19 mouse cellular contexts compared by ENCODE assay signal in genomic region chr12:11020571-11021545, GRCm38 (mm10).
A peak's percentile ranks its signal among the peaks of the same experiment; 100 is the strongest.
DNase-seq lines count a peak whose midpoint lies in the region; ATAC-seq and TF ChIP-seq lines count a peak whose summit lies in the region.
"Had no signal": no experiment of that assay in that cellular context is flagged by ENCODE, and none has a peak within 500 bp of the region (broad histone marks: within the 10 kb centered on the region; RNA-seq: fewer than 3 reads in every experiment).

No protein-coding gene starts in this region.

- no peak for TF ChIP-seq CTCF in intestine, postnatal 0 days (IDR thresholded peaks at IDR 0.05; ENCODE audit: low read depth)

- DNase-seq in cerebellum, postnatal 10 days: peak; percentile 11 to 40
- no peak for DNase-seq in cerebellum, adult 11 months
- DNase-seq in intestine, embryonic 14.5 days (ENCODE audit: low spot score): peak; percentile 49
- DNase-seq in lung, adult 18-20 months: no peak
- DNase-seq in kidney, postnatal 4 days: peak; percentile 46 to 55
- DNase-seq in layer of hippocampus, adult 9-10 months (ENCODE audit: low spot score): no peak
- DNase-seq: cerebellum, adult 11-12 months; gastrocnemius, adult 2 months; heart, postnatal 14 days; layer of hippocampus, postnatal 36 days; left cerebral cortex, postnatal 4 days; thymus, adult 2 months had no signal

- H3K4me1 ChIP-seq in intestine, embryonic 14.5 days (replicated peaks; ENCODE audit: control insufficient read depth, insufficient read depth, low read length): no peaks in the 10 kb centered on the region
- no peaks in the 10 kb centered on the region for H3K4me1 ChIP-seq in intestine, postnatal 0 days (replicated peaks; ENCODE audit: control insufficient read depth, insufficient read depth, low read length)
- H3K4me1 ChIP-seq in lung, embryonic 15.5 days: peaks cover 5% of the 10 kb centered on the region; the same call in 1 of the 2 replicates

- no peak overlapping the region for H3K27ac ChIP-seq in intestine, embryonic 14.5 days (ENCODE audit: low read depth)
- no peak overlapping the region for H3K27ac ChIP-seq in intestine, postnatal 0 days (ENCODE audit: low read depth, low read length)
- no peak overlapping the region for H3K27ac ChIP-seq in lung, embryonic 15.5 days
- H3K27ac ChIP-seq: gastrocnemius, adult 2 months had no signal

- no peak overlapping the region for H3K9ac ChIP-seq in intestine, embryonic 14.5 days (ENCODE audit: low read length)
- no peak overlapping the region for H3K9ac ChIP-seq in intestine, postnatal 0 days (ENCODE audit: low read depth, low read length)
- H3K9ac ChIP-seq in lung, embryonic 15.5 days: no peak overlapping the region

- WGBS in intestine, embryonic 14.5 days: 71% methylated on average over 11 of the region's 11 CpGs
- 62% methylated on average over 11 of the region's 11 CpGs for WGBS in intestine, postnatal 0 days
- 50% methylated on average over 11 of the region's 11 CpGs for WGBS in lung, embryonic 15.5 days

- H3K4me2 ChIP-seq in intestine, embryonic 14.5 days (ENCODE audit: low read length): no peak overlapping the region
- no peak overlapping the region for H3K4me2 ChIP-seq in intestine, postnatal 0 days (replicated peaks; ENCODE audit: low read depth)
- no peak overlapping the region for H3K4me2 ChIP-seq in lung, embryonic 15.5 days
- H3K4me2 ChIP-seq: midbrain, embryonic 11.5 days had no signal

- H3K36me3 ChIP-seq in intestine, embryonic 14.5 days (ENCODE audit: control insufficient read depth, insufficient read depth, low read length): no peaks in the 10 kb centered on the region
- no peaks in the 10 kb centered on the region for H3K36me3 ChIP-seq in intestine, postnatal 0 days (ENCODE audit: control insufficient read depth, insufficient read depth)
- H3K36me3 ChIP-seq in lung, embryonic 15.5 days: no peaks in the 10 kb centered on the region

- H3K27me3 ChIP-seq in intestine, embryonic 14.5 days (replicated peaks; ENCODE audit: control insufficient read depth, insufficient read depth, low read length): no peaks in the 10 kb centered on the region
- no peaks in the 10 kb centered on the region for H3K27me3 ChIP-seq in intestine, postnatal 0 days (replicated peaks; ENCODE audit: control insufficient read depth, insufficient read depth, low read length)
- H3K27me3 ChIP-seq in lung, embryonic 15.5 days: no peaks in the 10 kb centered on the region
- H3K27me3 ChIP-seq: CH12.LX, Patski had no signal

- no peak for ATAC-seq in intestine, embryonic 14.5 days (replicated peaks; ENCODE audit: low FRiP score, low TSS enrichment, low read depth)
- no peak for ATAC-seq in intestine, postnatal 0 days
- peak; percentile 72; the same call in 1 of the 2 replicates for ATAC-seq in lung, embryonic 15.5 days (ENCODE audit: borderline replicate concordance, extremely low read depth, low FRiP score, low TSS enrichment)
- ATAC-seq: Patski had no signal

- H3K4me3 ChIP-seq in intestine, embryonic 14.5 days (ENCODE audit: low read depth, low read length): no peak overlapping the region
- H3K4me3 ChIP-seq in intestine, postnatal 0 days (ENCODE audit: low read depth, low read length): no peak overlapping the region
- no peak overlapping the region for H3K4me3 ChIP-seq in lung, embryonic 15.5 days
- H3K4me3 ChIP-seq: erythroblast, embryonic 14.5 days; gastrocnemius, adult 2 months; myocyte had no signal

- H3K9me3 ChIP-seq in intestine, embryonic 14.5 days (ENCODE audit: control insufficient read depth, low read length): no peaks in the 10 kb centered on the region
- H3K9me3 ChIP-seq in intestine, postnatal 0 days (ENCODE audit: control insufficient read depth): no peaks in the 10 kb centered on the region
- H3K9me3 ChIP-seq in lung, embryonic 15.5 days: no peaks in the 10 kb centered on the region

Comparison
In these comparisons a context has a peak if more than half of its experiments do, and no peak if none do; other contexts are left out.
1. DNase-seq: peak in cerebellum, postnatal 10 days (2 of 2), intestine, embryonic 14.5 days (single experiment) and kidney, postnatal 4 days (2 of 2); none in cerebellum, adult 11 months (single experiment), lung, adult 18-20 months (0 of 2) and layer of hippocampus, adult 9-10 months (single experiment).